Mouse (Mus musculus) gastrocnemius, postnatal 4 days (tissue): ENCODE measurements around the gene Zkscan16. TPM values are rescaled to one million over a fixed set of nuclear protein-coding genes. Genes with fewer than 3 reads are reported as not detected.

Experiments used
- DNase-seq, 2 experiments: peaks; one replicate each; pipeline ENCODE4 v3.0.0; 2021 to 2022; ENCODE audit warnings: low spot score in 2 of 2, mixed read lengths in 2 of 2
- long read RNA-seq, 2 experiments: library from polyadenylated mRNA; stranded (forward); transcript quantifications; one replicate each; pipeline ENCODE4 v2.0.0; 2021
- total RNA-seq, 2 experiments: library from RNA; stranded (reverse); gene quantifications; 2 replicates each; pipeline ENCODE4 v1.2.3; 2021

Zkscan16 gene
- under 1 TPM; 0.54 to 0.69 TPM for total RNA-seq
- long read RNA-seq, experiment 1 = 0 reads
- long read RNA-seq, experiment 2 = 0 reads

- peak; percentile 71 to 87 for DNase-seq
Measured at GRCm38 (mm10) chr4:58943420-58944205, at the start of gene Zkscan16. Gene Zkscan16, plus strand, starts transcription at chr4:58943628.

DNA sequence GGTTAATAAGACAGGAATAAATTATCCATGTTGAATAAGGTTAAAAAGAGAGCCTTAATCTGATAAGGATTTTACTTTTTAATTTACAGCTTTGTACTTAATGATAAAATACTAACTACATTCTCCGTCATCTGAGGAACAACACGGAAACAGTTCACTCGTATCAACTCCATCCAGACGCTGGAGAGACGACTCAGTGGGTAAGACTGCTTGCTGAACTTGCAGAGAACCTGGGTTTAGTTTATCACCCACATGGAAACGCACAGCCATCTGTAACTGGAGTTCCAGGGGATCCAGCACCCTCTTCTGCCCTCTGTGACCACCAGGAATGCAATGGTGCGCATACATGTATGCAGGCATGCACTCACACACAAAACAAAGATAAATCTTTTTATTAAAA is 49.0 kb upstream of the Zkscan16 start:
- no peak for DNase-seq

GRCm38 (mm10) chr4:58897436-58897835 is 46.0 kb upstream of the Zkscan16 start:
- DNase-seq = no peak

GRCm38 (mm10) chr4:58898318-58898717 is 45.1 kb upstream of the Zkscan16 start:
- DNase-seq = no peak

- DNase-seq = no peak
Measured at GRCm38 (mm10) chr4:58907453-58907852, 36.0 kb upstream of the Zkscan16 start.

- DNase-seq = no peak
Measured at GRCm38 (mm10) chr4:58910175-58911068, 33.0 kb upstream of the Zkscan16 start.

- DNase-seq = peak; percentile 41 to 50
Measured at GRCm38 (mm10) chr4:58911069-58911830, 32.2 kb upstream of the Zkscan16 start.

- peak; percentile 55 to 75 for DNase-seq
Measured at GRCm38 (mm10) chr4:58911831-58912628, 31.4 kb upstream of the Zkscan16 start.

DNA sequence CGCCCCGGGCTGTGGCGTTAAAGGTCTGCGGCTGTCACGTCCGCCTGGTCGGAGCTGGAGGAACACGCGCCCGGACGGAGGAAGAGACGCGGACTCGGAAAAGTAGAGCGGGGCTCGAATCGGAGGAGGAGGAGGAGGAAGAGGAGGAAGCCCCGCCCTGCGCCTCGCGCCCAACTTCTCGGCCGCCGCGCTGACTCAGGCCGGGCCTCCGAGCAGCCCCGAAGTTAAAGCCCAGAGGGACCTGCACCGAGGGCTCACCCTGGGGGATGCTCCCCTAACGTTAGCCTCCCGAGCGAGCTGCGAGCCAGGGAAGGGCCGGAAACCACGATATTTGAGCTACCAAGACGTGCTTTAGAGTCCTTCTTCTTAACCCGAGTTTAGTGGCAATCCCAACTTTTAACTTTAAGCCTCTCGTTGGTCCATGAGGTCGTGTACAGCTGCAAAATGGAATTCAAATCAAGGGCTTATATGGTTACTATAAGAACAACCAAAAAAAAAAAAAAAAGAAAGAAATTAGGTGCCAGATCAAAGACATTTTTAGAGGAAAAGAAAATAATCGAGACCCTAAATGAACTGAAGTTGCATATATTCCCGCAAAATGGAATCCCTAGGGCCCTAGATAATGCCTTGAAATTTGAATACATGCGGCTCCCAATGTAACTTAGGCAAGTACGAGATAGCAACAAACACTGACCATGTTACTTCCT is 30.6 kb upstream of the Zkscan16 start, which contains the start of gene Ecpas:
Gene Ecpas, minus strand, starts transcription at position 121 of the 707 bp plus-strand sequence.
- DNase-seq = peak in 1 of 2 experiments; percentile 84

GRCm38 (mm10) chr4:58913336-58914026 is 29.9 kb upstream of the Zkscan16 start:
- DNase-seq = no peak

GRCm38 (mm10) chr4:58915081-58915826 is 28.2 kb upstream of the Zkscan16 start:
- no peak for DNase-seq

DNA sequence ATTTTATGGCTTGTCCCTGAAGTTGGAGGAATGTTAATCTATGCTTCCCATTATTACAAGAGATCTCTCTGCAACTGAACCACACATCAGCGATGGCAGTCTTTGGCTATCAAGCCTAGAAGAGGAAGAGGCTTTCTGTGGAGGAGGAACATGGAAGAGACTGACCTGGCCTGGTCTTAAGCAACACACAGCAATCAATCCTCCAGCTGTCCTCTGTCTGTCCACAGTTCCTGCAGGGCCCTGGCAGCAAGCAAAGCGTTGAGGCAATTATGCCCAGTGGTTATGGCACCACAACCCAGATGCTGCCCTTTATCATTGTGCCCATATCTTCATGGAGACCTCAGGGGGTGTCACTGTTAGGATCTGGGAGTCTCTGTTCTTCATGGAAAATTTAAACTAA is 19.5 kb upstream of the Zkscan16 start:
- DNase-seq = no peak

DNA sequence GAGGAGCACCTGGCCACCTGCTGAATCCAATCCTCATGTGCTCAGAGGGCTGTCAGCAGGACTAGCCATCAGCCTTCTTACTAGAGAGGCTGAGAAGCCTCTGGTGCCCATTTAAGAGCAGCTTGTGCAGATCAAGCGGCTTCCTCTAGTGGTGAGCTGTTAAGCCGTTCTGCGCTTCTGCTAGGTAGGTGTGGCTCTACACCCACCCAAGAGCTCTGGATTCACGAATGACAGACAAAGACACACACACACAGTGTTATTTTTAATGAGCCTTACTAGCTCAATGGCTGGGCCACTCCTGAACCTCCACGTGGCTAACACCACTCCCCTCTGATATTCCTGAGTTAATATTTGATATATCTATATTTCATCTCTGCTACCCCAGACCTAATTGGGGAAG is 17.8 kb upstream of the Zkscan16 start:
- DNase-seq = no peak

- DNase-seq = no peak
Measured at GRCm38 (mm10) chr4:58926120-58926519, 17.3 kb upstream of the Zkscan16 start.

DNA sequence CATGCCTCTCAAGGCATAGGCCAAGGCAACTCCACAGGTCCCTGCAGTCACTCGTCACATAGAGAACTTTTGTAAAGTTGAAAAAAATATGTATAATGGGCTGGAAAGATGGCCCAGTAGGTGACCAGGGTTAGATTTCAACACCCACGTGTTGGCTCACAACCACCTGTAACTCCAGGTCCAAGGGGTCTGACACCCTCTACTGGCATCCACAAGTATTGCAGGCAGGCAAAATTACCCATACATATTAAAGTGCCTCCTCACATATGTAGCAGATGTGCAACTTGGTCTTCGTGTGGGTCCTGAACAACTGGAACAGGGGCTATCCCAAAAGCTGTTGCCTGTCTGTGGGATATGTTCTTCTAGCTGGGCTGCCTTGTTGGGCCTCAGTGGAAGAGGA is 15.8 kb upstream of the Zkscan16 start:
- DNase-seq = no peak

GRCm38 (mm10) chr4:58932541-58932940 is 10.9 kb upstream of the Zkscan16 start:
- no peak for DNase-seq

DNA sequence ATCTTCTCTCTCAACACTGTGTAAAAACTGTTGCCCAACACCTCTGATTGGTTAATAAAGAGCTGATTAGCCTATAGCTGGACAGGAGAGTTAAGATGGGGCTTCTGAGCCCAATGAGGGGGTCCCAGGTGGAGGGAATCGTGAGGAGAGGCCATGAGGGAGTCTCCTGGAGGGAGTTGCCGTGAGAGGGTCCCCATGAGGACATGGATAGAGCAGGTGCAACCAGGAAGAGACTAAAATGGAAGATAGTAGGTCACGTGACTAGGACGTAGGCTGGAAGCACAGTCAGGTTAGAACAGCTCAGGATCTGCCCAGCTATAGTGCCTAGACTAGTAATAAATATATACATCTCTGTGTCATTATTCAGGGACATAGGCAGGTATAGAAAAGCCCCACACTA is 9.1 kb upstream of the Zkscan16 start:
- no peak for DNase-seq

GRCm38 (mm10) chr4:58934746-58935476 is 8.5 kb upstream of the Zkscan16 start:
- peak in 1 of 2 experiments; percentile 17 for DNase-seq
